Mouse (Mus musculus): ENCODE data around the gene Sfxn2.

Sfxn2 gene

GRCm38 (mm10) chr19:46572951-46573937 lies at the start of gene Sfxn2, which contains the start of gene Arl3:
Gene Sfxn2, plus strand, starts transcription at chr19:46573365.
Gene Arl3, minus strand, starts transcription at chr19:46573198.
- peak; percentile 96 for DNase-seq (ENCODE audit: low spot score)

- DNase-seq (ENCODE audit: low spot score), result peak; percentile 73
Measured at GRCm38 (mm10) chr19:46523480-46524151, 49.5 kb upstream of the Sfxn2 start.

- DNase-seq (ENCODE audit: low spot score), result peak; percentile 39
Measured at GRCm38 (mm10) chr19:46524152-46524544, 49.0 kb upstream of the Sfxn2 start.

GRCm38 (mm10) chr19:46524601-46525321 lies 48.4 kb upstream of the Sfxn2 start:
- DNase-seq (ENCODE audit: low spot score), result peak; percentile 77

GRCm38 (mm10) chr19:46525691-46526631 lies 47.2 kb upstream of the Sfxn2 start:
- no peak for DNase-seq (ENCODE audit: low spot score)

- DNase-seq (ENCODE audit: low spot score), result no peak
Measured at GRCm38 (mm10) chr19:46527632-46528528, 45.3 kb upstream of the Sfxn2 start.

- DNase-seq (ENCODE audit: low spot score), result no peak
Measured at GRCm38 (mm10) chr19:46528529-46529213, 44.5 kb upstream of the Sfxn2 start.

GRCm38 (mm10) chr19:46529601-46530448 lies 43.3 kb upstream of the Sfxn2 start:
- DNase-seq (ENCODE audit: low spot score), result no peak

- DNase-seq (ENCODE audit: low spot score), result no peak
Measured at GRCm38 (mm10) chr19:46530449-46530990, 42.6 kb upstream of the Sfxn2 start.

- DNase-seq (ENCODE audit: low spot score), result no peak
Measured at GRCm38 (mm10) chr19:46531071-46532030, 41.8 kb upstream of the Sfxn2 start.

- DNase-seq (ENCODE audit: low spot score), result peak; percentile 74
Measured at GRCm38 (mm10) chr19:46532031-46532688, 41.0 kb upstream of the Sfxn2 start.

- no peak for DNase-seq (ENCODE audit: low spot score)
Measured at GRCm38 (mm10) chr19:46533066-46533465, 40.1 kb upstream of the Sfxn2 start.

- DNase-seq (ENCODE audit: low spot score), result no peak
Measured at GRCm38 (mm10) chr19:46533525-46533924, 39.6 kb upstream of the Sfxn2 start.

GRCm38 (mm10) chr19:46534542-46535098 lies 38.5 kb upstream of the Sfxn2 start:
- no peak for DNase-seq (ENCODE audit: low spot score)

- DNase-seq (ENCODE audit: low spot score), result no peak
Measured at GRCm38 (mm10) chr19:46537357-46537756, 35.8 kb upstream of the Sfxn2 start.

- DNase-seq (ENCODE audit: low spot score), result no peak
Measured at GRCm38 (mm10) chr19:46538213-46538612, 35.0 kb upstream of the Sfxn2 start.
